Mouse (Mus musculus) left cerebral cortex, adult 18-20 months (tissue): Measurements from ENCODE around the gene Itga4. TPM values are rescaled to one million over a fixed set of nuclear protein-coding genes. Genes with fewer than 3 reads are reported as not detected.

ENCODE experiments used
- DNase-seq, 2 experiments: peaks; one replicate each; pipeline ENCODE4 v3.0.0; 2021 to 2022; ENCODE audit warnings: low spot score in 2 of 2, mixed read lengths in 1 of 2
- total RNA-seq, 2 experiments: library from RNA; stranded (reverse); gene quantifications; 2 replicates each; pipeline ENCODE4 v1.2.3; 2021

Itga4 gene
- total RNA-seq, 2 experiments from 2014 or later, result 11.5 to 11.6 TPM

- DNase-seq, result no peak
Observed at GRCm38 (mm10) chr2:79351179-79352099, 96.2 kb downstream of the Itga4 start.

GRCm38 (mm10) chr2:79352100-79352802 lies 97.0 kb downstream of the Itga4 start:
- no peak for DNase-seq

GRCm38 (mm10) chr2:79354773-79355172 lies 99.5 kb downstream of the Itga4 start:
- DNase-seq, result peak; percentile 55 to 67

- peak in 1 of 2 experiments; percentile 28 for DNase-seq
Observed at GRCm38 (mm10) chr2:79357835-79358234, 102.6 kb downstream of the Itga4 start.

- peak; percentile 43 to 61 for DNase-seq
Observed at GRCm38 (mm10) chr2:79362029-79362428, 106.8 kb downstream of the Itga4 start.

- DNase-seq, result no peak
Observed at GRCm38 (mm10) chr2:79363920-79364319, 108.7 kb downstream of the Itga4 start.

GRCm38 (mm10) chr2:79367451-79368450 lies 112.5 kb downstream of the Itga4 start:
- DNase-seq, result no peak

GRCm38 (mm10) chr2:79368661-79369060 lies 113.4 kb downstream of the Itga4 start:
- no peak for DNase-seq

- no peak for DNase-seq
Observed at GRCm38 (mm10) chr2:79369061-79369524, 113.9 kb downstream of the Itga4 start.

- DNase-seq, result no peak
Observed at GRCm38 (mm10) chr2:79369905-79370304, 114.7 kb downstream of the Itga4 start.

- DNase-seq, result no peak
Observed at GRCm38 (mm10) chr2:79370711-79371312, 115.6 kb downstream of the Itga4 start.

- no peak for DNase-seq
Observed at GRCm38 (mm10) chr2:79371326-79372153, 116.3 kb downstream of the Itga4 start.

- DNase-seq, result no peak
Observed at GRCm38 (mm10) chr2:79372154-79372467, 116.9 kb downstream of the Itga4 start.

GRCm38 (mm10) chr2:79372486-79373200 lies 117.4 kb downstream of the Itga4 start:
- peak in 1 of 2 experiments; percentile 18 for DNase-seq

GRCm38 (mm10) chr2:79378346-79379086 lies 123.3 kb downstream of the Itga4 start:
- no peak for DNase-seq

- no peak for DNase-seq
Observed at GRCm38 (mm10) chr2:79379087-79380041, 124.1 kb downstream of the Itga4 start.
